Mouse (Mus musculus) liver, embryonic 12.5 days (tissue): ENCODE measurements around the gene Gm49339. TPM values are rescaled to one million over a fixed set of nuclear protein-coding genes. Genes with fewer than 3 reads are reported as not detected.
"Not testable (repeated sequence)": the region's sequence is repeated elsewhere in the genome, so short reads cannot be mapped to it uniquely, and the experiment has no call there.

ENCODE experiments used
- ATAC-seq: fragments of 200-750 bp; cut with Nextera tagmentation; 2 replicates; pipeline ENCODE4 v1.8.0; 2017; ENCODE audit warnings: moderate number of reproducible peaks, mild to moderate bottlenecking, moderate library complexity
- H3K27ac ChIP-seq: fragments of 300-500 bp; sonication (generic); 2 replicates; pipeline ENCODE4 v1.5.1; 2016; ENCODE audit warnings: mild to moderate bottlenecking
- H3K27me3 ChIP-seq: fragments of 300-500 bp; sonication (generic); replicated peaks from 2 replicates; pipeline ENCODE4 v1.6.1; 2016; ENCODE audit warnings: mild to moderate bottlenecking, moderate library complexity
- H3K36me3 ChIP-seq: fragments of 300-500 bp; sonication (generic); 2 replicates; pipeline ENCODE4 v1.6.1; 2016; ENCODE audit warnings: mild to moderate bottlenecking, moderate library complexity
- H3K4me1 ChIP-seq: fragments of 300-500 bp; sonication (generic); 2 replicates; pipeline ENCODE4 v1.6.1; 2016
- H3K4me2 ChIP-seq: fragments of 300-500 bp; sonication (generic); 2 replicates; pipeline ENCODE4 v1.6.1; 2016; ENCODE audit warnings: mild to moderate bottlenecking, moderate library complexity
- H3K4me3 ChIP-seq: fragments of 300-500 bp; sonication (generic); 2 replicates; pipeline ENCODE4 v1.5.1; 2016; ENCODE audit warnings: mild to moderate bottlenecking, moderate library complexity
- H3K9ac ChIP-seq: fragments of 300-500 bp; sonication (generic); 2 replicates; pipeline ENCODE4 v1.6.1; 2016; ENCODE audit warnings: mild to moderate bottlenecking, moderate library complexity
- H3K9me3 ChIP-seq: fragments of 300-500 bp; sonication (generic); replicated peaks from 2 replicates; pipeline ENCODE4 v1.6.1; 2016; ENCODE audit warnings: mild to moderate bottlenecking, moderate library complexity
- WGBS: fragments of 180-500 bp; shearing (Covaris S2); methylation state at CpG from one replicate; pipeline ENCODE4 v1.1.7; 2016; ENCODE audit not compliant: insufficient replicate concordance; 5-methylcytosine and 5-hydroxymethylcytosine counted together
- polyA plus RNA-seq: library from polyadenylated mRNA; unstranded; fragments of >200 nt; fragmentation: Nextera tagmentation; extraction: Ambion mirVana; gene quantifications from 2 replicates; pipeline ENCODE4 v1.2.1, GENCODE M21; 2016

Gene Gm49339
- not detected in 2 replicates for polyA plus RNA-seq

DNA sequence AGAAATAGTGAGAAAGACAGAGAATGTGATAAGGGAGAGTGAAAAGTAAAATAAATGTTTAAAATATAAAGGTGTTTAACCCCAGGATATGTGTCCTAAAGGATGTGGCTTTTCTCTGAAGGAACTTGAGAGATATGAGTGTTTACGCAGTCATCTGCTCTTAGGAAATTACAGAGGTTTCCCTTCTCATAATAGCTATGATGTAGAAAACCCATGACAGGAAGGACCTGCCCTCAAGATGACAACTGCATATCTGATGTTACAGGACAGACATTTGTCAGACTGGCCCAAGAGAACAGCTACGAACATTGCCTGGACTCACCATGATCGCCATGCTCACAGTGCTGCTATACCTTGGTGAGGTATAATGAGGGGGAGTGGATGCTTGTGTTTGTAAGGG lies at the start of gene Gm49339, which contains the start of gene Lilr4b:
Gene Gm49339, plus strand, starts transcription at position 216 of the 400 bp plus-strand sequence.
Gene Lilr4b, plus strand, starts transcription at position 236 of the 400 bp plus-strand sequence.
- 42% methylated on average over 1 of the region's 3 CpGs for WGBS
- H3K27me3 ChIP-seq, H3K4me3 ChIP-seq, H3K9ac ChIP-seq, H3K27ac ChIP-seq, H3K4me2 ChIP-seq, H3K4me1 ChIP-seq, H3K9me3 ChIP-seq, ATAC-seq, H3K36me3 ChIP-seq: not testable (repeated sequence)

DNA sequence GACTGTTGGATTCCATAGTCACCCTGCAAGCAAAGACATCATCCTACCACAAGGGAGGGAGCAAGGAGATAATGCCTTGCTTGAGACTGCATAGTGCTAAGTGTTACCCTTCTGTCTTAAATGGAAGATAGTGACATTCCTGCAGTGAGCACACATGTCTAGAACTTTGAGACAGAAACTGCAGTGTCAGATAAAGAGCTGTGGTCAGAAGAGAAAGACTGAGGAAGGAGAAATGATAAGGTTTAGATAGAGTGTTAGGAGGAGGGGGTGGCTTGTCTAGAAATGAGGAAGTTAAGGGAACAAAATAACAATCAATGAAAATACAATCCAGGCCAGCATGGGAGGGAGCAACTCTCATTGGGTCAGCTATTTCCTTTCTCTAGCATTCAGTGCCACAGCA lies 47.5 kb upstream of the Gm49339 start:
- Histone ChIP-seq H3K27ac (no peak overlapping the region), H3K9me3 (no peaks in the 10 kb centered on the region), H3K4me2 (no peak overlapping the region), H3K4me3 (no peak overlapping the region), H3K9ac (no peak overlapping the region), H3K36me3 (no peaks in the 10 kb centered on the region), H3K27me3 (no peaks in the 10 kb centered on the region), H3K4me1 (0 out of 2 replicates have a peak, but pooled peaks cover 6% of the 10 kb centered on the region)
- ATAC-seq: peak; percentile 65

DNA sequence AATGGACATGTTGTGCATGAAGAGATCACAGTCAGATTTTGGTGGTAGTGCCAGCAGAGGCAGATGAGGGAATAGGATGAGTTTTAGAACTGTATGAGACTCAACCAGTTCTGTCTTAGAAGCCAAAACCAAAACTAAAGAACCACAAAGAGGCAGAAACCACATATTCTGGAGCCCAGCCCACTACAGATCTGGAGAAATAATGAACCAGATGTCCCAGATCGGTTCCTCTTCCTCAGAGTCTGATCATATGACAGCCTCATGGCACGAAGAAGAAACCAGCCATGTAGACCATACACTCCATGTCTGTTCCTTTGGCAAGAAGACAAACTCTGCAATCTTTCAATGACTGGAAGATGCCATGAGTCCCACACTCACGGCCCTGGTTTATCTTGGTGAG lies 44.7 kb upstream of the Gm49339 start:
- ATAC-seq: no peak
- 53% methylated on average over 3 of the region's 3 CpGs for WGBS
- Histone ChIP-seq H3K9me3 (no peaks in the 10 kb centered on the region), H3K36me3 (no peaks in the 10 kb centered on the region), H3K4me1 (0 out of 2 replicates have a peak, but pooled peaks cover 6% of the 10 kb centered on the region), H3K27ac (no peak overlapping the region), H3K9ac (no peak overlapping the region), H3K27me3 (no peaks in the 10 kb centered on the region), H3K4me2 (no peak overlapping the region), H3K4me3 (no peak overlapping the region)

DNA sequence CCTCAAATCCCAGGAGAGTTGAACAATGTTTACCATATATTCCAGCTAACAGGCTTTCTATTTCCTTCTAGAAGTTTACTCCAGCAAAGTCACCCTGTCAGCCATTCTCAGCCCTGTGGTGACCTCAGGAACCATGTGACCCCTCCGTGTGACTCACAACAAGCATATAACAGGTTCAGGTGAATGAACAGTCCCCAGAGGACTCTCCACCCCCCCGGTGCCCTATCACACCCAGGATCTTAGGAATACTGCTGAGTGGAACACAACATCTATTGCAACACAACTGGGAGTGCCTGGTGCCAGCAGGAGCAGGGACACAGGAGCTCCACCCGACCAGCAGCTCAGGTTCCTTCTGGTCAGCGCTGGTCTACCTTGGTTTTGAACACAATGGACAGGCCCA lies 28.8 kb upstream of the Gm49339 start:
- ATAC-seq: no peak
- Histone ChIP-seq H3K36me3 (no peaks in the 10 kb centered on the region), H3K4me2 (no peak overlapping the region), H3K27ac (no peak overlapping the region), H3K4me1 (no peaks in the 10 kb centered on the region), H3K9ac (no peak overlapping the region), H3K9me3 (no peaks in the 10 kb centered on the region), H3K4me3 (no peak overlapping the region), H3K27me3 (no peaks in the 10 kb centered on the region)
- 54% methylated on average over 4 of the region's 4 CpGs for WGBS

DNA sequence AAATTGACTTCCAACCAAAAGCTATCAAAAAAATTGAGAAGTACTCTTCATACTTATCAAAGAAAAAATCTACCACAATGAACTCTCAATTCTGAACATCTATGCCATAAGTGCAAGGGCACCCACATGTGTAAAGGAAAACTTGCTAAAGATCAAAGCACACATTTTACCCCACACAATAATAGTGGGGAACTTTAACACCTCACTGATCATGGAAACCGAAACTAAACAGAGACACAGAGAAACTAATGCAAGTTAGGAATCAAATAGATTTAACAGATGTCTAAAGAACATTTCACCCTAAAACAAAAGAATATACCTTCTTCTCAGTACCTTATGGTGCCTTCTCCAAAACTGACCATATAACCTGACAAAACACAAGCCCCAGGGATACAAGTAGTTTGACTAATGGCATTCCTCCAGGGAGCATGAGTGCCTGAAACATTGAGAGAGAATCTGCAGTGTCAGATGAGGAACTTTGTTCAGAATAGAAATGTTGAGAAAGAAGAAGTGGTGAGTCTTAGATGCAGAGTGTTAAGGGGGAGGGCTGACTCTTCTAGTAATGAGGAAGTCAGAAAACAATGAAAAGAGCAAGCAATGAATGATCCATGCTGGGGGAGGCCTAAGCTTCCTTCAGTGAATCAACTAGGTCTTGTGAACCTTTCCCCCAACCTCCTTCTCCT lies 26.7 kb upstream of the Gm49339 start:
- no peak overlapping the region for H3K4me2 ChIP-seq
- no peaks in the 10 kb centered on the region for H3K36me3 ChIP-seq
- no peak overlapping the region for H3K9ac ChIP-seq
- no peak for ATAC-seq
- WGBS: 34% methylated on average over 1 of the region's 1 CpGs
- no peak overlapping the region for H3K4me3 ChIP-seq
- no peaks in the 10 kb centered on the region for H3K4me1 ChIP-seq
- no peak overlapping the region for H3K27ac ChIP-seq
- no peaks in the 10 kb centered on the region for H3K9me3 ChIP-seq
- H3K27me3 ChIP-seq: no peaks in the 10 kb centered on the region

DNA sequence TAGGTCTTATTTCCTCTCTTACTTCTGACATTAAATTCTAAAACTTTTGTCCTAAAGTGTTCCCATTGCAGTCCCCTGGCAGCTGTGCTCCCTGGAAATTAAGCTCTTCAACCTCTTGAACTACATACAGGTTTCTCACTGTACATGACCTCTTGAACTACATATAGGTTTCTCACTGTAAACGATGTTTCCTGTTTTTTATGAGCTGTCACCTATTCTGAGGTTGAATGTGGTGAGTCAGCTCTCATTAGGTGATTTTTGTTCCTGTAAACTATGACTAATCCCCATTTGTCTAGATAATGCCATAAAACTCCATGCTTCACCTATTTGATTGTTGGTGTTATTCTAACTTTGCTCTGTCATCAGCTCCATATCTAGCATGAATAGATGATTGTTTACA lies 26.0 kb upstream of the Gm49339 start:
- Histone ChIP-seq H3K4me3 (no peak overlapping the region), H3K9ac (no peak overlapping the region), H3K27me3 (no peaks in the 10 kb centered on the region), H3K27ac (no peak overlapping the region), H3K4me1 (no peaks in the 10 kb centered on the region), H3K4me2 (no peak overlapping the region), H3K36me3 (no peaks in the 10 kb centered on the region), H3K9me3 (no peaks in the 10 kb centered on the region)
- WGBS: 15% methylated on average over 1 of the region's 1 CpGs
- no peak for ATAC-seq

DNA sequence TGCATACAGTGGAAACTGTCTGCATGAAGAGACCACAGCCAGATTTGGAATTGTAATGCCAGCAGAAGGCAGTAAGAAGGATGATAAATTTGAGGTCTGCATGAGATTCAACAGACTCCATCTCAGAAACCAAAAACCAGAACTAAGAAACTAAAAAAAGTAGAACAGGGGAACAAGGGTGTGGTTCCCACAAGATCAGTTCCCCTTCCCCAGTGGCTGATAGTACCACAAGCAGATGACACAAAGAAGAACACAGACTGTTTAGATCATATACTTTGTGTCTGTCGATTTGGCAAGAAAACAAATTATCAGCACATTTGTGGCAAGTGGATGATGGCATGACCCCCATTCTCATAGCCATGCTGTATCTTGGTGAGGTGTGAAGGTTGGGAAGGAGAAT lies 24.6 kb upstream of the Gm49339 start:
- Histone ChIP-seq H3K27me3 (no peaks in the 10 kb centered on the region), H3K4me3 (no peak overlapping the region), H3K4me1 (no peaks in the 10 kb centered on the region), H3K9ac (no peak overlapping the region), H3K27ac (no peak overlapping the region), H3K4me2 (no peak overlapping the region), H3K36me3 (no peaks in the 10 kb centered on the region), H3K9me3 (no peaks in the 10 kb centered on the region)
- ATAC-seq: no peak
- WGBS: 21% methylated on average over 1 of the region's 1 CpGs

DNA sequence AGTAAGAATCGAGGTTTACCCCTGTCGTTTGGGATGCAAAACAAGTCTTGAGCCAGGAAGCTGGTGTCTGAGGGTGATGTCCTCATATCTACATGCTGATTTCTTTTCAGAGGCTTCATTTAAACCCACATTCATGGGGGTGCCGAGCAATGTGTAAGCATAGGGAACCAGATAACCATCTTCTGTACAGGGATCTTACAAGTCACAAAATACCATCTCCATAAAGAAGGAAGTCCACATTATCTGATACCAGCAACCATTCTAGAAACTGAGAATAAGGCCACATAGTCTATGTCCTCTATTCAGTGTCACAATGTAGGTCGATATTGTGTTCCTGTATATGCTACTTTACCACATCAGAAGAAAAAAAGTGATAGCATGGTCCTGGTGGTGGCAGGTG lies 24.0 kb upstream of the Gm49339 start:
- H3K27me3 ChIP-seq: no peaks in the 10 kb centered on the region
- no peak overlapping the region for H3K4me2 ChIP-seq
- 25% methylated on average over 4 of the region's 4 CpGs for WGBS
- no peak for ATAC-seq
- H3K27ac ChIP-seq: no peak overlapping the region
- H3K4me1 ChIP-seq: no peaks in the 10 kb centered on the region
- H3K4me3 ChIP-seq: no peak overlapping the region
- H3K9me3 ChIP-seq: no peaks in the 10 kb centered on the region
- H3K9ac ChIP-seq: no peak overlapping the region
- H3K36me3 ChIP-seq: no peaks in the 10 kb centered on the region

DNA sequence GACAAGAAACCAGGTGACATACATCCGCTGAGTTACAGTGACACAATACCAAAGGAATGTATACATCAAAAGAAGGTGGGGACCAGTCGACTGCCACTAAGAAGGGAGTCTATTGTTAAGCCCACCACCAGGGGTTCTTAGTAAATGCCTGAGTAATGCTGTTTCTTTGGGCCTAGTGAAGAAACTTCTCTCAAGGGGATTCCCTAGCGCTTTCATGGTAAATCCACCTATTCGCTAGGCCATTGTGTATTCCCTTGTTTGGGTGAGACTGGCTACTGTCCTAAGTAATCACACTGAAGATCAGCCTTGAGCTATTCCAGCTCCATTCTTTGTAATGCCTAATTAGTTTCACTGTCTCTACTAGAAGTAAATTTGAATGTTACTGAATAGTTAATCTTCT lies 16.6 kb upstream of the Gm49339 start:
- H3K9me3 ChIP-seq, H3K4me2 ChIP-seq, H3K27ac ChIP-seq, H3K4me1 ChIP-seq, H3K9ac ChIP-seq, H3K4me3 ChIP-seq, H3K36me3 ChIP-seq, ATAC-seq, H3K27me3 ChIP-seq: not testable (repeated sequence)
- WGBS: 69% methylated on average over 4 of the region's 4 CpGs

- not testable (repeated sequence) for H3K4me3 ChIP-seq, H3K27ac ChIP-seq, H3K36me3 ChIP-seq, H3K9me3 ChIP-seq, H3K9ac ChIP-seq, ATAC-seq, H3K4me1 ChIP-seq, H3K4me2 ChIP-seq, H3K27me3 ChIP-seq
- WGBS: no CpG with 5 or more reads among the region's 2 CpGs
These were observed 10.3 kb downstream of the Gm49339 start, which contains the start of gene Lilrb4a for GRCm38 (mm10) chr10:51490691-51491090. Gene Lilrb4a (plus strand): TSS chr10:51490956.

DNA sequence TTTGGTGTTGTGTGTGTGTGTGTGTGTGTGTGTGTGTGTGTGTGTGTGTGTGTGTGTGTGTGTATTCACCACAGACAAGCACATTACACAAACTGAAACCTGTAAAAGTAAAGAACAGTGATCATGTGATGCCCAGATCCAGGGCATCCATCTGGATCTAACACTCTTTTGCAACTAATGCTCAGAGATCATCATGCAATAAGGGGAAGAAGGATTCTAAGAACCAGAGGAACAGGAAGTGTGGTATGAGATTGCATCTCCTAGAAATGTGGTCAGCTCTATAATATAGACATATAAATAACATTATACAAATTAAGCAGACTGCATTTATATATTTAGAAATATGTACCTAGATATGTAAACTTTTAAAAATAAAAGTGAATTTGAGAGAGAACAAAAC lies 39.6 kb downstream of the Gm49339 start:
- Histone ChIP-seq H3K27me3 (no peaks in the 10 kb centered on the region), H3K4me1 (no peaks in the 10 kb centered on the region), H3K4me3 (no peak overlapping the region), H3K27ac (no peak overlapping the region), H3K9ac (no peak overlapping the region), H3K4me2 (no peak overlapping the region), H3K9me3 (no peaks in the 10 kb centered on the region), H3K36me3 (no peaks in the 10 kb centered on the region)
- ATAC-seq: no peak

DNA sequence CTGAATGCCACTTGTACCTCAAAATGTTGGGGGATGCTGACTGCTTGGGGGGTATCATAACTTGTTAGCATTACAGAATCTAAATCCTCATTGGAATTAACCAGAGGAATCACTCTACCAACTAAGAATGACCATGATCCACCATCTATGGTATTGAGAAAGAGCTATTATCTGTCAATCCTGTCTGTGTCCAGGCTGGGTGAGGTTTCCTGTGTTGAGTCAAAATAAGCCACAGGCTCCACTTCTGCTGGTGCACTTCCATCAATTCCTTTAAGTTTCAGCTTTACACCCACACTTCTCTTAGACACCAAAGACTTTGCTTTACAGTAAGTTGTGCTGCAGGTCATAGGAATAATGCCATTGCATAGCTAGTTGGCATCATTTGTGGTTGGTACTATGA lies 41.0 kb downstream of the Gm49339 start:
- ATAC-seq: no peak
- H3K36me3 ChIP-seq: no peaks in the 10 kb centered on the region
- H3K27me3 ChIP-seq: no peaks in the 10 kb centered on the region
- H3K4me1 ChIP-seq: no peaks in the 10 kb centered on the region
- H3K4me3 ChIP-seq: no peak overlapping the region
- H3K9me3 ChIP-seq: no peaks in the 10 kb centered on the region
- no peak overlapping the region for H3K9ac ChIP-seq
- no peak overlapping the region for H3K27ac ChIP-seq
- no peak overlapping the region for H3K4me2 ChIP-seq

GRCm38 (mm10) chr10:51526090-51526489 lies 45.7 kb downstream of the Gm49339 start:
- H3K4me3 ChIP-seq: no peak overlapping the region
- ATAC-seq: no peak; the same call in 1 of the 2 replicates
- H3K4me1 ChIP-seq: peaks cover 16% of the 10 kb centered on the region; the same call in 1 of the 2 replicates
- H3K27ac ChIP-seq: no peak overlapping the region
- no peaks in the 10 kb centered on the region for H3K36me3 ChIP-seq
- no peak overlapping the region for H3K9ac ChIP-seq
- WGBS: 46% methylated on average over 7 of the region's 7 CpGs
- H3K9me3 ChIP-seq: no peaks in the 10 kb centered on the region
- H3K27me3 ChIP-seq: no peaks in the 10 kb centered on the region
- H3K4me2 ChIP-seq: no peak overlapping the region
